Comparison of ENCODE assay signal across 20 mouse cellular contexts in the genomic region with DNA sequence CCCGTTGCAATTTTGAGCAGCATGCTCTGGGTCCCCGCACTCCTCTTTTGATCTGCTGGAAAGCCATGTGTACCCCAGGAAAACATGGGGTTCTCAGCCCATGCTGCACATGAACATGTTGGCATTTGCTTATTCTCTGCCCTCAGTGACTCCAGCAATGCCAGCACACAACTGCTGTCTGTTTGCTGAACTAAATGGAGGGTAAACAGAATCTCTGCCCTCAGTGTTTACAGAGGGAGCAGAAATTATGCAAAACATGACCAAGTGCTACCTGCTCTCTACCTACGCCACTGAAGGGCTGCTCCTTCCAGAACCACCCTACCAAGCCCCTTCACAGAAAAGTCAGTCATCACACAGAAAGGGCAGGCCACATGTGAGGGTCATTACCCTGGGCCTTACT. TPM values are rescaled to one million over a fixed set of nuclear protein-coding genes. Genes with fewer than 3 reads are reported as not detected.
"Had no signal": no experiment of that assay in that cellular context is flagged by ENCODE, and none has a peak within 500 bp of the region (broad histone marks: within the 10 kb centered on the region; RNA-seq: fewer than 3 reads in every experiment).

No protein-coding gene starts in this region.

- H3K4me3 ChIP-seq: limb, embryonic 10.5 days; limb, embryonic 13.5 days; lung, embryonic 15.5 days; megakaryocyte, embryonic 14.5 days had no signal

- H3K9me3 ChIP-seq: limb, embryonic 10.5 days; limb, embryonic 13.5 days; lung, embryonic 15.5 days had no signal

- H3K27me3 ChIP-seq: limb, embryonic 13.5 days; lung, embryonic 15.5 days had no signal

- H3K4me2 ChIP-seq: limb, embryonic 13.5 days; lung, embryonic 15.5 days; midbrain, embryonic 11.5 days had no signal

- ATAC-seq: inflammation-experienced regulatory T-cells, adult 6 months; intestine, embryonic 16.5 days had no signal

- H3K9ac ChIP-seq: limb, embryonic 13.5 days; liver, embryonic 14.5 days; lung, embryonic 15.5 days had no signal

- H3K27ac ChIP-seq: limb, embryonic 10.5 days; limb, embryonic 13.5 days; liver, embryonic 14.5 days; lung, embryonic 15.5 days had no signal

- DNase-seq: kidney, adult 18-20 months; kidney, adult 9 months; kidney, postnatal 14 days; kidney, postnatal 4 days; midbrain, embryonic 14.5 days; thymus, adult 2 months; thymus, postnatal 14 days; thymus, postnatal 4 days had no signal

- H3K36me3 ChIP-seq: limb, embryonic 10.5 days; limb, embryonic 13.5 days; lung, embryonic 15.5 days had no signal

- H3K4me1 ChIP-seq: limb, embryonic 10.5 days; limb, embryonic 13.5 days; lung, embryonic 15.5 days had no signal

RNA-seq across cellular contexts. Expression of gene Hp, which starts 5.9 kb away (rescaled TPM):
- total RNA-seq: layer of hippocampus, adult 18-20 months; layer of hippocampus, postnatal 25 days had no signal
- polyA plus RNA-seq: midbrain, embryonic 14.5 days; neural tube, embryonic 14.5 days had no signal

RNA-seq across cellular contexts. Expression of gene Pkd1l3, which starts 29.5 kb away (rescaled TPM):
- polyA plus RNA-seq: neural tube, embryonic 11.5 days had no signal
